Mouse (Mus musculus) cerebellum, adult 9-10 months (tissue): ENCODE data around the gene Pkdrej.
"Not testable (repeated sequence)": the region's sequence is repeated elsewhere in the genome, so short reads cannot be mapped to it uniquely, and the experiment has no call there.

ENCODE experiments used
- DNase-seq: peaks from one replicate; pipeline ENCODE4 v3.0.0; 2022

Gene Pkdrej

DNA sequence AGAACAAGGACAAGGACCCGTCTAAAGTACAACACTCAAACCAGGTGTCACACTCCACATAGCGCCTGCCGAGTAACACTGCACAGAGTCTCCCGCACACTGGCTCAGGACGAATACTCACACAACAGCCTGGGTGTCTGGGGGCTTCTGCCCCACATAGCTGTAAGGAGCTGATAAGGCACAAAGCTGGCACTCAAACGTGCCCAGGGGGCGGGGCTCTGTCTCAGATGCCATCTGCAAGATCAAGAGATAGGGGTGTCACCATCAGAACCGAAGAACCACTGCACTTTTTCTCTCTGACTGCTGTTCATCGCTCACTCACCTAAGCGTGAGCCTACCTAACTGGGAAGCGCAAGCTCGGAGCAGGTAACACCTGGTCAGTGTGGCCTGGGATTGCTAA lies 12.4 kb downstream of the Pkdrej start:
- DNase-seq: no peak

DNA sequence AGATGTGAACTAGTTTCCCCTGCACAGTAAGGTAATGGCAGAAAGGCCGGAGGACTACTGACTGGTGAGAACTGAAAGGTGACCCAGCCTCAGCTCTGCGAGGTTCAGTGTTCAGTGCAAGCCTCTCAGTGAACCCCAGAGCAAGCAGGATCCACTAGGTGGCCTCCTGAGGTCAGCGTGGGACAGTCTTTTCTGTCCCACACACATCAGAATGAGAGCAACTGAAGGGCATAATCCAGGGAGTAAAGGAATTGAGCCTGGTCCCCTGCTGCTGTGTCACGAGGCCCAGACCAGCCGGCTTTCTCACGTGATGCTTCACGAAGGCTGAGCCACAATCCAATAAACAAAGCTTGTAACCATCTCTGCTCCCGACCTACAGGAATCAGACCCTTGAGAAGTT lies 13.1 kb downstream of the Pkdrej start:
- no peak for DNase-seq

DNA sequence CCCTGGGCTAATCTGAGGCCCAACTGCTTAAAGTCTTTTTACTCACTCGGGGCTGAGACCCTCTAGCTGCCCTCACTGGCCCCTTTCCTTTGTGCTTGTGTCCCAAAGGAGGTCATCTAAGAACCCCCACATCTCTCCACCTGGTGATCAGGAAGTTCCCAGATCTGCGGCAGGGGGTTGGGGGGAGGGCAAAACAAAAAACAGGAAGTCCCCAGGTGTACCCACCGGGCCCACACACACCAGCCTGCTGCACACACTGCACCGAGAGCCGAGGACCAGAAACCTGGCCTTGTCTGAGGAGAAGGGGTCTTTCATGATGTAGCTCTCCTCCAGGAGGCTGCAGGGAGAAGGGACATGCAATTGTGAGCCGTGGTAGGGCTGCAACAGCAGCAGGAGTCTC lies 13.5 kb downstream of the Pkdrej start:
- no peak for DNase-seq

DNA sequence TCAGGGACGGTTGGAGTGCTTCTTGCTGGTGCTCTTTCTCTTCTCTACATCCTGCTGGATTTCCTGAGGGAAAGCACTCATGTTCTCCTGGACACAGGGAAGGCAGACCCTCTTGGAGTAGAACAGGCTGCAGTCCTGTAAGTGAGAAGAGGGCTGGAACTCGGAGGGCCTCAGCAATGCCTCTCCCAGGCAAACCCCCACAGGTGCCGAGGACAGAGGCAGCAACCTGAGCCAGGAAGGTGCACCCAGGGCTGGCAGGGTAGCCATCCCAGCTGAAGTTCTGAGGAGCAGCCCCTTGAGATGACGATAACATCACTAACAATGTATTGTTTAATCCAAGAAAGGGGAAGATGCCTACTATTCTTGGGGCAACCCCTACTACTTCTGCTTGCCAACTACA lies 14.1 kb downstream of the Pkdrej start:
- no peak for DNase-seq

DNA sequence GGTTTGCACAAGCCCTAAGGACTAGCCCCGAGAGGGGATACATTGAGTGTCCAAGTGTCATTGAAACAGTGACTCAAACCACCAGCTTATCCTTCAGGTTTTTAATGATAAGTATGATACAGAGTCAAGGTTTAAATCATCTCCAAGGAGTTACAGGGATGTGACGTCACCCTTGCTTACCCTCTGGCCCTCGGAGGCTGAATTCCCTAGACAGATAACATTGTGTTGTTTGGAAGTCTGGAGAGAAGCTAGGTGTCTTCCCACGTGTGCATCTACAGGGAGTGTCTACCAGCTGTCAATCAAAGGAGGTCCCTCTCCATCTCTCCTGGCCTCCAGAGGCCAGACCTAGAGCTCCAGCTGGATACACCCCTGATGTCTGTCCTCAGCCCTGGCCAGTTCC lies 14.6 kb downstream of the Pkdrej start:
- no peak for DNase-seq

DNA sequence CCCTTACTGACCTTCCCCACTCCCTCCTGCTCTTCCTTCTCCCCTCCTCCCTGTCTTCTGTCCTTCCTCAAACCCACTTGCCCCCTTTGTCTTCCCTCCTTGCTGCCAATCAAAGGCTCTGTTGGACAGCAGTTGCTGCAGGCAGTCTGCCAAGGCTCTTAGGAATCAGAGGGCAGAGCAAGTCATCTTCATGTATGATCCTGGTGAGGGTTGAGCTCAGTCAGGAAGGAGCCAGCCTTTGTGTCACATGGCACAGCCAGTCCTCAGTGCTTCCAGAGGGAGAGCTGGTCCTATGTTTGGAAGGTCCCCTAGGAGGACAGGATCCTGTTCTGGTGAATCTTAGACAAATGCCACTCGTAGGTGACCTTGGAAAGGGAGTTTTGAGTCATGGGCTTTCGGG lies 18.6 kb downstream of the Pkdrej start:
- DNase-seq: no peak

DNA sequence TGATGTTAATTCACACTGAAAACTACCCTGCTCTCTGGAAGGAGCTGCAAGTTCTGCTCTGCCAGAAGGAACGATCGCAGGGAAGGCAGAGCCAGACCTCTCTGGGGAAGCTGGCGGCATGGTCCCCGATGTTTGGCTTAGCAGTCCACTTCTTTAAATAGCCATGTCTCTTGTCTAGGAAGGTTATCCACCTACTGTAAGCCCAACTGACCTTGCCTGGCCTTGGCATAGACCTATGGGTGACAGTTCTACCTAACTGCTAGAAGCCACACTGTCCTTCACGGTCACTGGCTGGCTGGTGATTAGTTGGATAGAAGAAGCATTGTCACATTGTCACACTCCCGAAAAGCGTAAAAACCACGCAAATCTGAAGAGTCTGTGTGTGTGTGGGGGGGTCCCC lies 22.9 kb downstream of the Pkdrej start:
- no peak for DNase-seq

DNA sequence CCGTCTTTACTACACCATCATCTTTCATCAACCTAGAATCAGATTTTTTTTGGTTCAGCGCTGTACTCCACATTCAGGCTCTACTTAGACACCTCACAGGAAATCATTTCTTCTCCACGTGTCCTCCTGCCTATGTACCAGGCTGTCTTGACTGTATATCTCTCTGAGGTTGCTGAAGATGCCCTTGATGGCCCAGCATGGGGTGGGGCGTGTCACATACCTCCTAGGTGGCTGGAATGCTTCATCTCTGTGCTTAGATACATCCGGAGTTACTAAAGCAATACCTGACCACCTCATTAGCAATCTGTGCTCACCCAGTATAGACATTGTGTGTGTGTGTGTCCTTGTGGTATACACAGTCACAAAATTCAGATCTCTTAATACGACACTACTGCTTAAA lies 26.0 kb downstream of the Pkdrej start:
- no peak for DNase-seq

DNA sequence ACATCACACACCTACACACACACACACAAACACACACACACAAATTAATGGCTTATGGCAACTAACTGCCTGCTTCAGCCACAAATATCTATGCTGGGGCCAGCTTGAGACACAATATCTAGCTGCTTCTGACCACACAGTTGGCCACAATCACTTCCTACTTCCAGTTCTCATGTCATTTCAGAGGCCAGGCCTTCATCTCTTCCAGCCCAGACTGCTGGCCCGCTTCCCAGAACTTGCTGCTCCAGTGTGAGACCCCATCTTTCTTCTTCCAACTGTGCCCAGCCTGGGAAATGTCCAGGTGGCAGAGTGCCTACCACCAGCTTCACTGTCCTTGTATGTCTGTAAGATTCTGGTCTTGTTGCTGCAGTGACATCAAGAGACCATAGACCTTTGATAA lies 28.7 kb downstream of the Pkdrej start:
- peak; percentile 16 for DNase-seq

DNA sequence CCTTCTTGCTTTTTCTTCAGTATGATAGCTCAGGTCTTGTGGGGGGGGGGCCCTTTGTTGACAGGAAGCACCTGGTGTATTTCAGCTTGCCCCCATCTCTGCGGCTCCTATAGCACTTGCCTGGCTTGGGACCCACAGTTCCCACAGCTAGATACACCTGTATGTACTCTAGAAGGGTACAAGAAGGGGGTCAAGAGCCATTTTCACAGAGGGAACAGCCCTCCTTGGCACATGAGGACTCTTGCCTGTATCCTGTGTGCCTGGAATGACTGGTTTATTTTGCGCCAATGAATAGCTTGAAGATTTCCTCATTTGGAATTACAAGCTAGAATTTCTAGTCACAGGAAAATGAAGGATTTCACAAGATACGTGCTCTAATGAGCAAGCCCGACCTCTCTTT lies 30.1 kb downstream of the Pkdrej start:
- no peak for DNase-seq

DNA sequence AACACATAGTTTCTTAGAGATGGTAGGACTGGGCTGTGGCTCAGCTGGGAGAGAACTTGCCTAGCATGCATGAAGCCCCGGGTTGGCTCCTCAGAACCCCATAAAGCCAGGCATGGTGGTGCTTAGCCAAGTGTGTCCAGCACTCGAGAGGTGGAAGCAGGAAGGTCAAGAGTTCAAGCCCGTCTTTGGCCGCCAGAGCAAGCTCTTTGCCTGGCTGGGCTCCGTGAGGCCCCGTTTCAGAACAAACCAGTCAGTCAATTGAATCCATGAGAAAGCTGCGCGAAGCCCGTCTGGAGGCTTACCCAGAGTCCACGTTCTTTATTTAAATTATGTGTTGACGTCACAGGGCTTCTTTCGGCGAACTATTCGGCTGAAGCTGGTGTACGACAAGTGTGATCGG lies 32.9 kb downstream of the Pkdrej start:
- DNase-seq: no peak

DNA sequence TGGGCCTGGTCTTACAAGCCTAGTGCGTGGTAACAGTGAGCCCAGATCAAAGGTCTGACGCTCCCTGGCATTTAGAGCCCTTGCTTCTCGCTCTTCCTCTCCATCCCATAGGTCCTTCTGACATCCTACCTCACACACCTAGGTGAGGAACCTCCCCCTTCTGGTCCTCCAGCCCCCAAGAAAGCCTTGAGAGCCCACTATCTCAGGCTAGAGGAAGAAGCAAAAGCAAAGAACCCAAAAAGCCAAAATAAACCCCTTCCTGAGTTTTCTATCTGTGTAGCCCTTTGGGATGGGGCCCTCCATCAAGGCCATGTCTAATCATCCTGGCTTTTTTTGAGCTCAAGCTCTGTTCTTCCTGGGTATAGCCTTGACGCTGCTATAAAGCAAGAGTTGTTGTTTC lies 33.5 kb downstream of the Pkdrej start:
- no peak for DNase-seq

DNA sequence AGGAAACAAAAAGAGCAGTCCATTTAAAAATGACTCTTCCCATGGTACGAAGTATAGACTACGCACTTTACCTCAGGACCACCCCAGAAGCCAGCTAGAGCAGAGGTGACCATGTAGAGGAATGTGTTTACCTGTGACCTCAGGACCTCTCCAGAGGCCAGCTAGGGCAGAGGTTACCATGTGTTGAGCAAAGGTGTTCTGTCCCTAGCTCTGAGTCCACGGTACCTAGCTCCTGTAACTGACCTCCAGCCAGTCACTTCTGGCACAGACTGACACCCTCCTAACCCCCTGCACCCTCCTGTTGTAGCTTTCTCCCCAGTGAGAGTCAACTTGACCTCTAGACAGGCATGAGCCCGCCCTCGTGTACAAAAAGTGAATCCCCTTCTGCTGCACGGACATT lies 34.1 kb downstream of the Pkdrej start:
- DNase-seq: no peak

DNA sequence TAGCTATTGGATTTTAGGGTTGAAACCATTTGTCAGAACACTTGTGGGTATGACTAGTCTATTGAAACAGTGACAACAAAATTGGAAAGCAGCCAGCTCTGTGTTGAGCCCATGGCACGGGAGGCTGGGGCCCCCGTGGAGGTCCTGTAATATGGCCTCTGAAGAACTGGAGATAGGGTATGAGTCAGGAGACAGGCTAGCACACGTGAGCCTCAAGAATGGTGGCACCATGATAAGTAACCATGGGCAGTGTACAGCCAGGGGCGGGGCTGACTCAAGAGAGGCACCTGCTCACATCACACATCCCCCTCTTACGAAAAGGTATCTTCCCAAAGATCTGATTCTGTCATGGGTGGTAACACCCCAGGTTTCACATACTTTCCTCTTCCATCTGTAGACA lies 34.8 kb downstream of the Pkdrej start:
- DNase-seq: no peak

DNA sequence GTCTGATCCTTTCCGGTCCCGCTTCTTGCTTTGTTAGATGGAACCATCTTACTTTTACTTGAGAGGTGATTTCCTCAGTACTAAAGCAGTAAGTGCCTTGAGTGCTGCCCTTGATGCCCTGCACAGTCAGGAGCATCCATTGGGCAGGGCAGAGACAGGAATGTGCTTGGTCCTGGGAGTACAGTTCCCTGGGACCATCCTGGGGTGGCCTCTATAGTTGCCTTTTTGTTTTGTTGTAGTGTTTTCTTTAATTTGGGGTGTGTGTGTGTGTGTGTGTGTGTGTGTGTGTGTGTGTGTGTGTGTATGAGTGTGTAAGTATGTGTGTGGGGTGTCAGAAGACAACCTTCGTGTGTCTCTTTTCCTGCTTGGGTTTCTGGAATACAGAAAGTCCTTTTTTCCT lies 37.2 kb downstream of the Pkdrej start:
- no peak for DNase-seq

DNA sequence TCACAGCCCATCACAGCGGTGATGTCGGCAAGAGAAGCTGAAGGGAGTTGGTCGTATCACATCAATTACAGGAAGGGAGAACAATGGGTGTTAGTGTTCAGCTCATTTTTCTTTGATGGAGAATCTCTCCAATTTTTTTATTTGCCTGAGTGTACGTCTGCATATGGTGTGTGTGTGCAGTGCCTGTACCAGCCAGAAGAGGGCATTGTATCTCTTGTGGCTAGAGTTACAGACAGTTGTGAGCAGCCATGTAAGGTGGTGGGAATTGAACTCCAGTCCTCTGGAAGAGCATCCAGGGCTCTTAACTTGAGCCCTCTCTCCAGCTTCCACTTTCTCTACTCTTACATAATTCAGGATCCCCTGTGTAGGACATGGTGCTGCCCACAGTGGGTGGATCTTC lies 38.4 kb downstream of the Pkdrej start:
- DNase-seq: no peak

DNA sequence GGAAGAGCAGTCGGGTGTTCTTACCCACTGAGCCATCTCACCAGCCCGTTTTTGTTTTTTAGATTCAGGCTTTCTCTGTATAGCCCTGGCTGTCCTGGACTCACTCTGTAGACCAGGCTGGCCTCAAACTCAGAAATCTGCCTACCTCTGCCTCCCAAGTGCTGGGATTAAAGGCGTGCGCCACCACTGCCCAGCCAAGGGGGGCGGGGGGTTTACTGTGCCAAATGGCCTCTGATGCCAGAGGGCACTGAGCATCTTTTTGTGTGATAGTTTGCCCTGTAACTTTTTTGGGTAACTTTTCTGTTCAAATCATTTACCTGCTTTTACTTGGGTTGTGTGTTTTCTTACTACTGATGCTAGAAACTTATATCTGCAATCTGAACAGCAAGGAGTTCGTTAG lies 42.6 kb downstream of the Pkdrej start:
- not testable (repeated sequence) for DNase-seq

DNA sequence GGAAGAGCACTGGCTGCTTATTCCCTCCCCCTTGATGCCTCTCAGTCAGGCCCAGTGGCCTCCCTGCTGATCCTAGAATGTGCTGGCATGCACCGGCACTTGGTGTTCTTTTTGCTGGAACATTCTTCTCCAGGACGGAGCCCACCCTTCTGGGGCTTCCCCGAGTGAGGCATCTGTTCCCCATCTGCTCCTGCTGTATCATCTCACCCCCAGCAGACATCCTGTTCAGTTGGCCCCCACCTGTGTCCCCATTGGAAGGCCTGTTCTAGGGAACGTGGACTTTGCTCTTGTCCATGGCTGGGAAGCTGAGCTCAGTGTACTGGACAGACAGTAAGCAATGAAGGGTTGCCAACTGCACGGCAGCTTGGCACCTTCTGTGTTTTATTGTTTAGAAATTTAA lies 44.8 kb downstream of the Pkdrej start:
- DNase-seq: no peak

DNA sequence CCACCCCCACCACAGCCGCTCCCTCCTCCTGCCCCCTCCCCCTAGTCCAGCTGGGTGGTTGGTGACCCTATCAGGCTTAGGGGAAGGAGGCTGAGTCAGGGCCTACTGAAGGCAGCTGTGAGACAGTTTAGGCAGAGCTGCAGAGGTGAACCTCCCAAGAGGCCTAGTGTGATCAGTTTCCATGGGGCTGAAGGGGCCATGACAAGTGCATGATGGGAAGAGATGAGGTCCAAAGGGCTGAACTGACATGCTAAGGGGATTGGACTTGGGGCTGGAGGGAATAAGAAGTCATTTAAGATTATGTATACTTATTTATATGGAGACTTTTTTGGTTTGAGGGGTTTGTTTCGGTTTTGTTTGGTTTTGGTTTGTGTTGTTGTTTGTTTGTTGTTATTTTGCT lies 45.3 kb downstream of the Pkdrej start:
- no peak for DNase-seq

DNA sequence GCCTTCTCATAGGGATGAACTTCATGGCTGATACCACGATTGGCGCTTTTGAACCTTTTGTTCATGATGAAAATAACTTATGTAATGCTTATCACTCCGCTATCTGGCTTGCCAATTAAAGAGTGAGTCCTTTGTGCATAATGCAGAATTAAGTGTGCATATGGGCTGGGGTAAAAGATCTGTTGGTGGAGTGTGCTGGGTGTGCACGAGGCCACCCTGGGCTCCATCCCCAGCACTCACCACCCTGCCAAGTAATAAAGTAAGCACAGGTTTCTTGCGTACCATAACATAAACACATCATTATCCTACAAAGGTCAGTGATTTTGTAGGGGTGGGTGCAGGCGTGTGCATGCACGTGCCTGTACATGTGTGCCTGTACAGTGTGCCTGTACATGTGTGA lies 46.5 kb downstream of the Pkdrej start:
- DNase-seq: no peak

DNA sequence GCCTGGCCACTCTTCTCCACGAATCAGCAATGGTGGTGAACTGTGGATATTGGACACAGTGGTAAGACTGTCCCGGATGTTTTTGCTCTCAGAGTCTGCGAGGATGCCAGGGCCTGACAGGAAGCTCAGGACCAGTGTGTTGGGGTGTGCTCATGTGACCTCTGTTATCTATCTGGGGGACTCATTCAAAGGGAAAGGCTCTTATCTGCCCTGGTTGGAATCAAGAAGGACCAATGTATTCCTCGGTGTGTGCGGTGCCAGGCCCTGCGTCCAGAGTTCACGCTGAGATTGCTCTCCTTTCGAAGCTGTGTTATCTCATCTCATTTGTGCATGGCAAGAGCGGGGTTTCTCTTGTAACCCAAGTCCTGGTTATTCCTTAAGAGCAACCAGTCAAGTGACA lies 47.1 kb downstream of the Pkdrej start:
- no peak for DNase-seq

DNA sequence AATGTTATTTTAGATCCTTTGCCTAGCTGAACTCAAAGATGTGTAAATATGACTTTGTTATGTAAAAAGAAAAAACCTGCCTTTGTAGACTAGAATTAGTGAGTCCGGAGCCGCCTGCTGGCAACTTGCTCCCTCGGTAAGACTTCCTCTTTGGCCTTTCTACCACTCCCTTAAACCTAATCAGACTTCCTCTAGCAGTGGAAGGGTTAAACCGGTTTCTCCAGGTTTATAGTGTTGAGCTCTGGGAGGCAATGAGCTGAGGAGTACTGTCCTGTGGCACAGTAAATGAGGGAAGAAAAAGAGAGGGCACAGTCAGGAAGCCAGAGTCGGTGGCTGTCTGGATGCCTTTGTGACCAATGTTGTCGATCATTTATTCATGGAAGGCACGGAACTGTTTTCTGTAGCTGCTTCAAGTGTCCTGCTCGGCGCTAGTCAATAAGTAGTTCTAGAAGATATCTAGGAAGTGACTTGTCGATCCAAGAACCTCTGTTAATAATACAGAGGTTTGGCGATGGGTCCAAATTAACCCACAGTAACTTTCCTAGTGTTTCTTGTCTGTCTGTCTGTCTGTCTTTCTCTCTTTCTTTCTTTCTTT lies 49.3 kb downstream of the Pkdrej start:
- no peak for DNase-seq

DNA sequence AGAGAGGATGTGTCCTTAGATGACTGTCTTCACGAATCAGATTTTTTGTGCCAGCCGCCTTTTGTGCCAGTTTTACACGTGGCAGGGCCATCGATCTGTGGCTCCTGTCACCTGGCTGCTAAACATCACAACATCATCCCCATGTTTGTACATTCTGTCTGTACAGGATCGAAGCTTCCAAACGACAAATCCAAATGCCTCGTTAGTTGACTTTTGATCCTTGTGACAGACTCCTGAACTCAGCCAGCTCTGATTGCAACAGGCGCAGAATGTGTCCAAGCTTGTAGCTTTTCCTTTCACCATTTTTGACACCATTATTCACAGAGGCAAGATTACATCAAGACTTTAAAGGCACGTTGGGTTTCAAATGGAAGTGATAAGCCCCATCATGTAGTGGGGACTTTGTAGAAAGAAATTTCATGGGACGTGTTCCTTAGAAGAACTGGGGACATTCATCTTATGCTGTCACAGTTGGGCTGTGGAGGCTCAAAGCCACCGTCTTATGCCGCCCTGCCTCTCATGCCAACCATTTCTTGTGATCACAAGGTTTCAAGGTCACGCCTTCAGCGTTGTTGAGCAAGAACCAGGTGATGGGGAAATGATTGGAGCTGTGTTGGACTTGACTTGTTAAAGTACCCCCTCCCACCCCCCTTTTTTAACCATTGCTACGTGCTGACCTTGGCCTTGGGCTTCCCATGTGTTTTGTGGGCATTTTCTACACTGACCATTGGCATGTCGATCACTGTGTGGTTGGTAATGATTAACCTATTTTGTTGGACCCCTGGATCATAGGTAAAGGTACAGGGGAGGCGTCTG lies 50.0 kb downstream of the Pkdrej start:
- no peak for DNase-seq

DNA sequence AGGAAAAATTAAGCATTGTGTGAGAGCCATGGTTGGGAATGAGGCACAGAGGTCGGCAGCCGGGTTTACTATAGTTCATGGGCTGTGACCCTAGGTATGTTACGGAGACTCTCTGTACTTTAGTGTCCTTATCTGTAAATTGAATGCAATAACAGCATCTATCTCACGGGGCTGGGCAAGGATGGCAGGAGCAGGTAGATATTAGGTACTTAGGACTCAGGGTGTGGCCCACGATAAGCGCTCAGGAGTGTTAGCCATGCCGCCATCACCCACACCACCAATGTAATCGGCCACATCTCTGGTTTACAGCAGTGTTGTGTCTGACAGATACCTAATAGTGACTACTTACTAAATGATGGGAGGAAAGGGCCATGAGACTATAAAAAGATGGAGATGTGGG lies 52.5 kb downstream of the Pkdrej start:
- no peak for DNase-seq

DNA sequence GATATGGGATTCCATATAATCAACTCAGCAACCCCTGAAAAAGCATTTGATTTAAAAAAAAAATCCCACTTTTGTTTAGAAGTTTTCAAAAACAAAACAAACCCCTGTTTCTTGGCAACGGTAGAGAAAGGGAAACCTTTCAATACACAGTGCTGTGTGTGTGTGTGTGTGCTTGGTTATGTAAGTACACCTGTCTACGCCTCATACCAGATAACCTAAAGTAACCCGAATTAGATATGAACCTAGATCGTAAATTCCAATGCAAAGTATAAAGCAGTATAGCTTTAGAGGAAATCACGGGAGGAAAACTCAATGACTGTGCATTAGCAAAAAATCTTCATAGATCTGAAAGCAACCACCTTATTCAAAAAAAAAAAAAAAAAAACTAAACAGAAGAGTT lies 54.9 kb downstream of the Pkdrej start:
- DNase-seq: no peak
